Mouse (Mus musculus) cerebellum, postnatal 14 days (tissue): ENCODE data around the gene Enc1.

Experiments
- DNase-seq, 2 experiments: peaks; one replicate each; pipeline ENCODE4 v3.0.0; 2021; ENCODE audit warnings: mixed read lengths in 2 of 2

The Enc1 gene

DNA sequence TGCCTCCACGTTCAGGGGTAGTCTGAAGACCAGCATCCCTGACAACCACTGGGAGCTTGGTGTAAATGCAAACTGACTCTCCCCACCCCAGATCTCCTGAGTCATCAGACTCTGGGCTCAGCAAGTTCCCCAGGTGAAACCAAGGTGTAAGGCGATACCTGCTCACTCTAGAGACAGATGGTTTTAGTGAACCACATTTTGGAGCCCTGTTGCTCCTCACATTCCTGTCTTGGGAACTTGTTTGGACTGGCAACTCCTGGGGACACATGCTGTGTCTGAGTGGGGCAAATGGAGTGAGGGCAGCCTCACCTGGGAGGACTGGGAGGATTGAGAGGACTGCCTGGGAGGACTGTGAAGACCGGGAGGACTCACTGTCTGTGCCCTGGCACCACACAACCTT lies 13.1 kb upstream of the Enc1 start:
- no peak for DNase-seq

DNA sequence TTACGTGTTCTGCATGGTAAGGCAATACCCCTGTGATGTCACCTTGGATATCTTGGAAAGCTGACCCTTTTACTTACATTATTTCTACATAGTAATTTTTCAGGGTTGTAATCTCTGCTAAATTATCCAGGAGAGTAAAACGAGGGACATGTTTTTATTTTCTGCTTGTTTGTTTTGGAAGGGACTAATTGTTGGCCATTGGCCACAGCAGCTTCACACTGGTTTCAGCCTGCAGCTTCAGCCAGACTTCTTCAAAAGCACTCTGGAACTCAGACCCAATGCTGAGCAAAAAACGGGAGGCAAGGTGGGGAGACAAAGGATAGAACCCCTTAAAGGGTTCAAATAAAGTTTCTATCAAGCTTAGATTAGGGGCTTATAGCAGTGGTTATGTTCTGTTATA lies 10.8 kb upstream of the Enc1 start:
- no peak for DNase-seq

DNA sequence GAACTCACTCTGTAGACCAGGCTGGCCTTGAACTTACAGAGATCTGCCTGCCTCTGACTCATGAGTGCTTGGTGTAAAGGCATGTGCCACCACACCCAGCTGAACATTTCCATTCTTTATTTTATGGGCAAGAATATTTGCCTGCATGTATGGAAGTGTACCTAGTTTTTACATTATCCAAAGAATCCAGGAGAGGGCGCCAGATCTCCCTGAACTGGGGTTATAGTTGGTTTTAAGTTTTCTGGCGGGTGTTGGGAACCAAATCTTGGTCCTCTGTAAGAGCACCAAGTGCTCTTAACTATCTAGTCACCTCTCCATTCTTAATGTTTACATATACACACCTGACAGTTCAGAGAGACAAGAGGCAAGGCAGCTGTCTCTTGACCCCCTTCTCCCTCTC lies 7.8 kb upstream of the Enc1 start:
- peak in 1 of 2 experiments; percentile 12 for DNase-seq

DNA sequence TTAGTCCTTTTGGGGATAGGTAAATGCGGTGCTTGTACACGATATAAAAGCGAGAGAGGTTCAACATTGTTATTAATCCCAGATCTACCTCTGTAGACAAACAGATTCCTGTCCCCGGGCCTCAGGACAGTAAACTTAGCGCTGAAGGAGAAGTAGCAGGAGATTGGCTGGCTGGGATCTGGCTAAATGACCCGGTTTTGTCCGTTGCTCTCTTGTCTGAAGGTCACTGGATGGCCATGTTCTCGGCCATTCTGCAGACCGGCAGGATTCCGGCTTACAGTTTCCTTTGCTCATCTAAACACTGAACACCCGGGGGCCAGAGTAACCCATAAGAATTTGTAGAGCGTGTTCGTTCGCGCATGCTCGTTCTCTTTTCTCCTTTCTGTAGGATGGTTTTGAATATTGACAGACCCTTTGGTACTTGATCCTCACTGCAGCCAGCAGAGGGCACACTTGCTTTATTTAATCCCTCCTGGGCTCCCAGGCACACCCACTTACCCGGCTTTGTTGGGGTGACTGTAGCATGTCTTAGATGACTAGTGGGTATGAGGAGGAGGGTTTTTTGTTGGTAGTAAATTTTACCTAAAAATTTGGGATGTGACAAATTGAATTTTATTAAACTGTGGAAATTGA lies 6.0 kb upstream of the Enc1 start:
- peak; percentile 89 to 92 for DNase-seq

DNA sequence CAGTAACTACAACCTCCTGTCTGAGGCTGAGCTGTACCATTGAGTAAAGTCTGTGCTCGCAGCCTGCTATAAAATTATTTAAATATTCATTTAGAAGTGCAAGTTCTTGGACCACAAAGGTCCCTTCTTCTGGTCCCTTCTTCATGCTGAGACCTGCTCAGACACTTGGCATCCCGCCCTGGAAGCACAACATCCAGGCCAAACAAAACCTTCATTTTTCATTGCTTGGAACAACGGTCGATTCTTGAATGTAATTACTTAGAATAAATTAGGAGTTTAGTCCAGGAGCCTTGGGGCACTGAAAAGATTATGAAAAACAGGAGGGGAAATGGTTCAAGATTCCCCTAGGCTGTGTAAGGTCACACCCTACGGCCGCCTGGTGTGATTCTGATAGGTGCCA lies 5.0 kb upstream of the Enc1 start:
- DNase-seq, result peak; percentile 10 to 35

DNA sequence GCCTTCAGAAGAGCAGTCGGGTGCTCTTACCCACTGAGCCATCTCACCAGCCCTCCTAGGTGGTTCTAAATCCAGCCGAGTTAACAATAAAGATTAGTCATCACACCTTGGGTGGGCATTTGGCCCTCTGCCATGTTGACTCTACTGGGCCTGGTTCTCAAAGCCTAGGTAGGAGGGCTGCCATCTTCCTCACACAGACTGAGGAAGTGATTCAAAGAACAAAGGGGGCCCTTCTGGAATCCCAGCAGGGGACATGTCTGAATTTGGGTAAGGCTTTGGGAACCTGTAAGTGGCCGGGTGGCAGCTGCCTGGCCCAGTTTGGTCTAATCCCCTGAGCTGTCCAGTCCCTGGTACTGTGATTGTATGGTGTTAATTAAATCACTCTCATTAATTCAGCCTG lies 3.2 kb upstream of the Enc1 start:
- peak in 1 of 2 experiments; percentile 37 for DNase-seq

DNA sequence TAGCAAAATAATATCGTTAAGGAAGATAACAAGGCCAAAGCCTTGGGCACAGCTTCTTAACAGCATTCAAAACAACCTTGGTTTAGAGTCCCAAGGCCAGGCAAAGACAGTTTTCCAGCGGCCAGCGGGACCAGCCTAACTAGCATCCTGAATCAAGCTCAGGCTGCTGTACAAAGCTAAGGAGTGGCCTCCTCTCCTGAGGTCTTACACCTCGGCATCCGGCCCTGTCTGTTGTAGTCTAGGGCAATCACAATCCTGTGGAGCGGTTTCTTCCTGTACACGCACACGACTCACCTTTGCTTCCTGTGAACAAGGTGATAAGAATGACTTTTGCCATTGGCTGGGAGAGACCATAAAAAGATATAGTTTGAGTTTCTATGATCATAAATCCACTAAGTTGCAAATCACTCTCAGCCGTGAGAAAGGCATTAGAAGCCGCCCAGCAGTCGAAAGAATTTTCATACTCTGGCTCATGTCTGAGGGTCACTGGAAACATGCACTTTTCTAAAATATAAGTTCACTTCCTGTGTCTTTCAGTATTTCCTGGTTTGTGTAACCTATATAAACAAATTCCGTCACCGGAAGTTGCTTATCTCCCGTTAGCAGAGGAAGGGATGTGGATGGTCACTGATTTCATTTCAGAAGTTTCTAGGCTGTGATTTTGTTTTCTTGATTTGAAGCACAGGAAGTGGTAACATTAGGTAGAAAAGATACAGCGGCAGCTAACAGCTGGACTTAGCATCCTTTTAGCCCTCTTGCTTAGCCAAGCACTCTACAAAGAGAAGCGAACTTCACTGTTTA lies 2.5 kb upstream of the Enc1 start:
- no peak for DNase-seq

DNA sequence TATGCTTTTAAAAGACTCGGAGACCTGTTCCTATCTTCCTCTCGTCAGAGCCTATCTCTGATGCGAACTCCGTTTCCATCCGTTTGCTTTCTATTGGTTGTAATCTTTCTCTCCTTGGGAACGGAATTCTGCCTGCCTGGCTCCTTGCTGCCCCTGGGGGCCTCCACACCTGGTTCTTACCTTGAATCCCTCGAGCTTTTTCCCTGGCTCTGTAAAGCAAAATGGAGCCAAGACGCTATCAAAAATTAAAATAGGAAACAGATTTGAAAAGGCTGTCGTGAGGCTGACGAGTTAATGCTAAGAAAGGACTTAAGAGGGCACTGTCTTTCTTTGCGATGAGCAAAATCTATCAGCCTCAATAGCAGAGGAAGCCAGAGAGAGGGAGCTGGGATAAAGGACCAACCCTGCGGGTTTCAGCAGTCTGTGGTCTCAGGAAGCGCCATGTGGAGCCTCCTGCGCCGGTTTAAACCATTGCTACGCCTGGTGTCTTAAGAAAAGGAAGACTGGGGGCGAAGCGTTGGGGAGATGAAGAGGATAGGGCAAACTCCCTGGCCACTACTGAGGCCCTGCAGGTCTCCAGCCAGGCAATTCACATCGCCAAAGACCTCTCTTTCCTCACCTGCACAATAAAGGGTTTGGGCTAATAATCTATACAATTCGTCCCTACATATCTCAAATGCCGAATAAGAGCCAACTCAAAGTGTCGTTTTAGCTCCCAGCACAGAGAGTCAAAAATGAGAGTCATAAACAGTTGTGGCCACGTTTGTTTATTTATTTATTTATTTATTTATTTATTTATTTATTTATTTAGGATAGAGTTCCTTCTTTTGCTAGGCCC lies 1.3 kb upstream of the Enc1 start:
- DNase-seq, result peak; percentile 51 to 62

DNA sequence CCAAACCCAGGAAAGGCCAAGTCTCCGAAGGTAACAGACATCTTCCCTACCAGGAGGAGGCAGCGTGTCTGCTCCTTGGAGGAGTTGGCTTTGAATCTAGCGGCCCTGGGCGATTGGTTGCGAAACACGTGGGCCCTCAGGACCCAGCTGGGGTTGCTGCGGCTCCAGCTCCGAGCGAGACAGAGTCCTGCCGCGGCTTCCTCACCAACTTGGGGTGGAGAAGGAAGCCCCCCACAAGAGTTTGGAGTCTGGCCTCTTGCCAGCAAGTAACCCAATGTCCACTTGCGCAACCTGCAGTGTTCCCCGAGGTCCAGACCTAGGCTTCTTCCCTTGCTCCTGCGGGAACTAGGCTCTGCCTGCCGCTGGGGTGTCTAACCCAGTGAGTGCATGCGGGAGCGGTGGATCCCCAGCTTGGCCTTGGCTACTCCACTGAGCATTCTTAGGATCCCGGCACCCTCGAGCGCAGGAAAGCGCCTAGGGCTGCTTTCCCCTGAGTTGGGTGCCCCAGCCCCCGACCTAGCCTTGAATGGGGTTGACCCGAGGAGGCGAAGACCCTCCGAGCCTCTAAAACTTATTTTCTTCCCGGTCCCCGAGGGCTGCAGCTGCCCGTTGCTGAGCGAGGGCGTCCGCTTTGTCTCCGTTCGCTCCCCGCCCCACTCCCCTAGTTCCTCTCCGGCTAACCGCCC lies 483 bp upstream of the Enc1 start:
- DNase-seq, result peak; percentile 62 to 70

DNA sequence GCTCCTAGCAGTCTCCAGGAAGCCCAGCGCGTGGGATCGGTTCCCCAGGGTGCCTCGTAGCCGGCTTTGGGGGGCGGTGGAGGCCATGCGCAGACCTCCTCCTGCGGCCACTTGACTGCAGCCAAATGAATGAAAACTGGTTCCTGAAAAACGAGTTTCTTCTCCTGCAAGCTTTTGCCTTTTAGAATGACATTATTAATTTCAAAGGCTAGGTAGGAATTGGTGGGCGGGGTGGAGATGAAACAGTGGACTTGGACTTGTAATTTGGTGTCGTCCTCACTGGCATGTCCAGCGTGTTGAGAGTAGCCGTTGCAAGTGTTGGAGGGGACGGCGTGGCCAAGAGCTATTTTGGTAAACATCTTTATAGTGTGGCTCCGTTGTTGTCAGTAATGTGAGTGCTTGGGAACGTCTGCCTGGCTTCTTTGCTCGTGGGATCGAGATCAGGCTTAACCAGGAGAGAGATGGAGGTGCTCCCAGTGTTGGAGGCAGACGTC lies 929 bp downstream of the Enc1 start:
- no peak for DNase-seq

DNA sequence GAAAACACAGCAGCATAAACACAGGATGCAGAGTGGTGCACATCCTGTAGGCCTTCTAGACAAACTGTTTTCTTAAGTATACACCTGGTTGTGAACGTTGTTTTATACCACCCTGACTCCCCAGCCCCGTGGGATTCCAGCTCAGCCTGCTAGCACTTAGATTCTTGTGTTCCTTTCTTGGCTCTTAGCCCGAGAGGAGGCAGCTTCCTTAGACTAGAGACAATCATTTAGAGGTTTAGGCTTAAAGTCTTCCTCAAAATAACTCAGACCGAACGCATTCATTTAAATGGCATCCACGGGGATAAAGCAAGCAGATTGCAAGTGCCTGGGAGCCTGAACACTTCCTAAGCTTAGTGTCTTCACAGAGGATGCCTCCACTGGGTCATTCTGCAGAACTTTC lies 1.8 kb downstream of the Enc1 start:
- DNase-seq, result no peak

DNA sequence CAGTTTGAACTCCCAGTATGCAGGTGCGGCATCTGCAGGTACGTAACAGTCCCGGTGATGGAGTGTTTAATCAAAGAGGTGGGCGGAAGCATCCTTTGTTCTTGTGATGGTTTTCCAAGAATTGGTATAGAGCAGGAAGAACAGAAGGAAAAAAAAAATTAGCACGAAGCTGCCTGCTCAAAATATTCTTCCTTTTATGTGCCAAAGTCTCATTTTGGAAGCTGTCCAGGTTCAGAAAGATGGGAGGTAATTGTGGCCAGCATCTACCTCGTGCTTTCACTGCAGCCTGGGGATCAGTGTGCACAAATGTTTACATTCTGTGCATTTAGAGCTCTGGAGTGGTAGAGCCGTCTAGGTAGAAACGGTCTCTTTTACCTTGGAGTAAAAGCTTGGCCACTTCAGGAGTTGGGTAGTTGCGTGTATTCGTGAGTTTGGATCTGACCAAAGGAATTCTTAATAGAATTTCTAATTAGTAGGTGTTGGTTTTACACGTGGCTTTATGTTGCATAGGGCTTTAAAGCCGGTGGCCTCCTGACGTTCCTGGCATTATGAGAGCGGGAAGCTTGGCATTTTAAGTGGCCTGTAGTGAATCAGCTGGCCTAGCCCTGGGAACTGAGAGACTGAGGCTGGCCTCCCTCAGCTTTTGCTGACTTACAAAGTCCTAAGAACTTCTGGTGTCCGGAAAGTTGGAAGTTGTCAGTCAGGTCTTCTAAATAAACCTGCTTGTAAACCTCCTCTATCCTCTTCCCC lies 3.2 kb downstream of the Enc1 start:
- no peak for DNase-seq

DNA sequence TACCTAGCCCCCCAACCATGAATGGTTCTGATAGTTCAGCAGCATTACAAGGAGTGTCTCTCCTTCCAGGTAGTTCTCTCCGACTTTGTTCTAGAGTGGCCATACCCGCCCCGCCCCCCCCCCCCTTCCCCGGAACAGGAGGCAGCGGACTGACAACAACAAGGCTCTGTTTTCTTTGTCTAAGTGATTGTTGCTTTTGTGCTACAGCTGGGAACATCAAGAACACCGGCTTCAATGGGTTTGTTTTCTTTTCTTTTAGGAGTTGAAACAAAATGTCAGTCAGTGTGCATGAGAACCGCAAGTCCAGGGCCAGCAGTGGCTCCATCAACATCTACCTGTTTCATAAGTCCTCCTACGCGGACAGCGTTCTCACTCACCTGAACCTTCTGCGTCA lies 3.8 kb downstream of the Enc1 start:
- DNase-seq, result no peak

DNA sequence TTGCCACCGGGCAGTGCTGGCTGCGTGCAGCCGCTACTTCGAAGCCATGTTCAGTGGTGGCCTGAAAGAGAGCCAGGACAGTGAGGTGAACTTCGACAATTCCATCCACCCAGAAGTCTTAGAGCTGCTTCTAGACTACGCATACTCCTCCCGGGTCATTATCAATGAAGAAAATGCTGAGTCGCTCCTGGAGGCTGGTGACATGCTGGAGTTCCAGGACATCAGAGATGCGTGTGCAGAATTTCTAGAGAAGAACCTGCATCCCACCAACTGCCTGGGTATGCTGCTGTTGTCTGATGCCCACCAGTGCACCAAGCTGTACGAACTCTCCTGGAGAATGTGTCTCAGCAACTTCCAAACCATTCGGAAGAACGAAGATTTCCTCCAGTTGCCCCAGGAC lies 4.3 kb downstream of the Enc1 start:
- DNase-seq, result no peak

DNA sequence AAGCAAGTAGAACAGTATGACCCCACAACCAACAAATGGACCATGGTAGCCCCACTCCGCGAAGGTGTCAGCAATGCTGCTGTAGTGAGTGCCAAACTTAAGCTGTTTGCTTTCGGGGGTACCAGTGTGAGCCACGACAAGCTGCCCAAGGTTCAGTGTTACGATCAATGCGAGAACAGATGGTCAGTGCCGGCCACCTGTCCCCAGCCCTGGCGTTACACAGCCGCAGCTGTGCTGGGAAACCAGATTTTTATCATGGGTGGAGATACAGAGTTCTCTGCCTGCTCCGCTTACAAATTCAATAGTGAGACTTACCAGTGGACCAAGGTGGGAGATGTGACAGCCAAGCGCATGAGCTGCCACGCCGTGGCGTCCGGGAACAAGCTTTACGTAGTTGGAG lies 5.3 kb downstream of the Enc1 start:
- peak; percentile 48 to 57 for DNase-seq

DNA sequence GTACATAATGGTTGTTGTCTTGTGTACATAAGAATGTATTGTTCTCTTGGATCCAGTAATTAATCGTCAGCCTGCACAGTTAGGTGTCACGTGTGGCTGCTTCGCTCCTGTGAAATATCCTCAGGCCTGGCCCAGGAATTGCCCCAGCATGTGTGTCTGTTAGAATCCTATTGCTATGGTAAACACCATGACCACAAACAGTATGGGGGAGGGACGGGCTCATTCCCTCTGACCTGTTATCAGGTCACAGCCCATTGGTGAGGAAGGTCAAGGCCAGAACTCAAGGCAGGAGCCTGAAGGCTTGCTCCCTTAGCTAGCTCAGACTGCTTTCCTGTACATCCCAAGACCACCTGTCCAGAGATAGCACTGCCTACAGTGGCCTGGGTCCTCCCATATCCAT lies 6.8 kb downstream of the Enc1 start:
- DNase-seq, result no peak

DNA sequence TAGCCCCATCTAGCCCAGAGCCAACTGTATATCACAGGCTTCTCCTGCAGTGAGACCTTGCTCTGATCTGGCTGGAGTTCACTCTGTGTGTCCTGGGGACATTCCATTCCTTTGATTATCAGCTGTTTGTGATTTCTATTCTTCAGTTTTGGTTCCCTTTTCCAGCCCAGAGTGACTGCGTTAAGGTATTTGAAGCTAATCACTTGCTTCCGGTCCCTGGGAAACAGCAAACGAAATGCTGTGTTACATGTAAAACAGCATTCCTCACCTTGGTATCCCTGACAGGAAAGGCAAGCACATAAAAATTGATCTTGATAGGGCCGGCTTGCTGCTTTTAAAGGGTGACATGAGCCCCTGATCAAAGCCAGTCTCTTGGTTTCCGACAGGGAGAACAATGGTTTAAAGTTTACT lies 8.2 kb downstream of the Enc1 start:
- no peak for DNase-seq

DNA sequence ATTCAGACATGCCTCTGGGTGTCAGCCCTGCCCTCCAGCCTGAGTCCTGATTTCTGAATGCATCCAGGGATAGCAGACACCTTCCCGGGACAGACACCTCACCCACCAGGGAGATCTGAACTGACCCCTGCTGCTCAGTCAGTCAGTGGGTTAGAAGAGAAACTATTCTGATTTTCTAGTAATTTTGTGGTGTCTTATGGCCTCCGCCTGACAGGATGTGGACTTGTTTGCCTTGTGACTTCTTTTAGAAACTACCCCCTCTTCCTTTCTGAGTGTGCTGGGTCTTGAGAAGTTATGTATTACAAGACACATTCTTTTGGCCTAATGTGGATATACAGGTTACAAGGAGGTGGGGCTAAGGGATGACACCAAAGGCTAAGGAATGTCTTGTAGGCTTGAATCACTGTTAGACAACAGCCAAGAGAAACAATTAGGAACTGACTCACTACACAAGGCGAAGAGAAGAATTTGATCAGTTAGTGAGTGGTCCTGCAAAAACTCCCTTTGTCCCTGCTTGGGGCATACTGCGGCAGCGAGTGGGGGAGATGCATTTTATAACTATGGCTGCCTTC lies 8.7 kb downstream of the Enc1 start:
- no peak for DNase-seq

DNA sequence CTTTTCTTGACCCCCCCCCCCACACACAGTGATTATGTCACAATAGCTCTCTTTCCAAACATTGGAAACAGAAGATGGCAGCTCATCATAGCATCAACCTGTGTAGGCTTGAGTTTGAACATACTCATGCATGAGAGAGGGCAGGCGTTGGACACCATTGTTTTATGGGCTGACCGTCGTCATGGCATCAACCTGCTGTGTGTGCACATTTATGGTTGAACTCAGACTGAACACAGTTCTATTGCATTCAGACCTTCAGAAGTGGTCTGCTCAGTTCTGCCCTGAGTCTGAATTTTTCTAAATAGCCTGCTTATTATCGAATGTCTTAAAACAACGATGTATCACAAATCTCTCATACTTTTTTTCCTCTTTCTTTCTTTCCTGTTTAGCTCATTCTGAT lies 9.2 kb downstream of the Enc1 start:
- DNase-seq, result no peak

DNA sequence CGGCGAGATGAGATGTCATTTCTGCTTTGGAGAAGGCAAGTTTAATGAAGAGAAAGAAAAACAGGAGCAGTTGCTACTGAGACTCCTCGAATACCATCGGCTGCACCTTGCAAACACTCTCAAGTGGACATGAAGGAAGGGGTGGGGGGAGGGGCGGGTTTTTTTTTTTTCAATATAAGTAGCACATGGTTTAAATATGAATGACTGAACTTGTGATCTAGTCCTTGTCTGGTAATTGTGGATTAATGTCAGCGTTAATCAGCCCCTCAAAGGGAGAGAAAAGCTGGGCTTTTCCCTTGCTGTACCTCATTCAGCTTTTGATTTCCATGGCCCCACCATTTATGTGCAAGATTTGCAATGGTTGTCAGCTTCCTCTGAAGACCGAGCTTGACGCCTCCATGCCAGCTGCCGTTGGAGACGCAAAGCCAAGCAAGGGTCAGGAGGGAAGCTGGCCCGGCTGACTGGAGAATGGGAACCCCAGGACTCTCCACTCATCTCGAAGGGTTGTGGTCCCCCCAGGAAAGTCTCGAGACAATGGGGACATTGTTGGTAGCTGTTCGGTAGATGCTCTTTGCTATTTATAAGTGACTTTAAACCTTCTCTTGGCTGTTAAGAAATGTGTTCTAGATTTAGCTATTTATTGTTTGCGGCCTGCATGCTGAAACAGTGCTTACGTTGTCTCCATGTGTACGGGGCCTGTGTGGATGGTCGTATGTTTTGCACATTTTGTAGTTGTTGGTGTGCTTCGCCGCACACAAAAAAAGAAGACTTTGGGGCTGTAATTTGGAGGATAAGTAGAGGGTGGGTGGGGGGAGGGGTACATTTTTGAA lies 9.9 kb downstream of the Enc1 start:
- DNase-seq, result peak in 1 of 2 experiments; percentile 29

DNA sequence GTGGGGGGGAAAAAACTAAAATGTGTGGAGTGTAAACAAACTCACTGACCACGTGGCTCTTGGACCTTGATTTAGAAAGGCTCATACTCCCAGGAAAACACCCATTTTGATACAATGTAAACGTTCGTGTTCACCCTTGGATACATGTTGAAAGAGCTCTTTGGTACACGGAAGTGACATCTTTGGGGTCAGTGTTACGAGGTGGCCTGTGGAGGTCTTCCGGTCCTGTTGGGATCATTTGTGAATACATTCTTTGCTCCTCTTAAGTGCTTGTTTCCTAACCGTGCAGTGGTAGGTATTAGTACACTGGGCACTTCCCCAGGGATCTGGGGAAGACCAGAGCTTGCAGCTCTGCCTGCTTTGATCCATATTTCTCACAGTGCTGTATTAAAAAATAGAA lies 10.8 kb downstream of the Enc1 start:
- no peak for DNase-seq
